Mouse (Mus musculus) T-helper 1 cell (primary cell): ENCODE measurements around the gene Gm28710.

Experiments used
- in situ Hi-C: fragments of 300-600 bp; cut with MboI, MseI; formaldehyde crosslinking; loops from one replicate; pipeline ENCODE4 v1.15.1; 2025; ENCODE audit warnings: high pct_unique_total_duplicates

Gene Gm28710

DNA sequence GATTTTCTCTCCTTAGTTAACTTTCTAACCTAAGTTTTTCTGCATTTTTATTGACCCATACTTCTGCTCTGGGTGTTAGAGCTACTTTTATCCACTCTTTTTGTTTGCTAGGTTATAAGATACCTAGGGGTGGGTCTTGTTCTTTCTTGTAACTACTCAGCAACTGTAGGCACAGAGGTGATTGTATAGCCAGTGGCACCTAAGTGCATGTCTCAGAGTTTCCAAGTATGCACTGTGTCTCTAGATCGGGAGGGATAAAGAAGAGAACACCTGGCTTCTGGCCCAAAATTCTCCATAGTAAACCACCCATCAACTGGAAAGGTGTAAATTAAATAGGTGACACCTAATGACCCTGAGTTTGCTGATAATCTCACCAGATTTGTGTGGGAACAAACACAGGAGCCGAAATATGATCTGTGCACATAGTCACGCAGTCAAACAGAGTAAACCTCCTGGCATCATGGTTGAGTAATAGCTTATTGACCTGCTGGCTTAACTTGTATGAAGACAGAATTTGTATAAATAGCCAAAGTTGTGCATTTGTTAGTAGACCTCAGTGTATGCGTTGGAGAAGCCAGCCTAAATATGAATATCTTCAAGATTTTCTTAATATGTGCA lies at the start of gene Gm28710:
Gene Gm28710, plus strand, starts transcription at position 568 of the 618 bp plus-strand sequence.
- in situ Hi-C loops: no loop called here

DNA sequence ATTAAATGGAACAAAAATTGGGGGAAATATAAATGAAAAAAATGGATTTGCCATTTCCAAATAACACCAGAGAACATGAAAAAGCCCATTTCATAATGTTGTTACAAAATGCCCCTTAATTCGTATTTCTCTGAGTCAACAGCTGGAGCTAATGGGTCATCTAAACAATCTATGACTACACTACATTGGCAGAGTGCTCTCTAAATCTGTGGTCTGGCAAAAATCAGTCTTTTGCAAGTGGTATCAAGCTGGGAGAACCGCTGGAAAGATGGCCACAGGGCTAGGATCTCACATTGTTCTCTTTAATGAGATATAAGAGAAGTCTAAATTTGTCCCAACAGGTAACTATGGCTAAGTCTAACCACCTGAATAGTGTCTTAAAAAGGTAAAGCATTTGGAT lies 14.4 kb upstream of the Gm28710 start:
- in situ Hi-C loops: no loop called here

DNA sequence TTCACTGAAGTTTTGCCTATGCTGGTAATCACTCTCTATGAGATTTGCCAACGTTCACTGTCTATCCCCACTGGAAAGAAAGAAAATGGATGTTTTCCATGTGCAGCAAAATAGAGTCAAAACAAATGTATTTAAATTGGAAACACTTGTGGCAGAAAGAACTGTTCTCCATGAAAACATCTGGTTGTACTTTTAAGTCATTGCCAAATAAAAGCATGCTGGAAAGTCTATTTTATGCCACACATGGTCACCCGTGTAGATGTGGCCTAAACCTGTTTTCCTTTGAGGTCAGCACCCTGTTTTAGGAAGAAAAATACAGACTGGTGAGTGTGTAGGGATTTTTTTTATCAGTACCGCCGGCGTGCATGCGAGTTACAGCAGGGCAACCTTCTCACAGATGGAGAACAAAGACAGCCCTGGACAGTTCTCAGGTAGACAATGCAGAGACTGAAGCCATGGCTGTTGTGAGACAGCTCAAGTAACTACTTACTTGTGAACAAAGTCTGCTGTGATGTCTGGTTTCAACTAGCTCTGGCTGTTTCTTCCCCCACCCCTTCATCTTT lies 12.9 kb upstream of the Gm28710 start:
- in situ Hi-C loops: no loop called here

DNA sequence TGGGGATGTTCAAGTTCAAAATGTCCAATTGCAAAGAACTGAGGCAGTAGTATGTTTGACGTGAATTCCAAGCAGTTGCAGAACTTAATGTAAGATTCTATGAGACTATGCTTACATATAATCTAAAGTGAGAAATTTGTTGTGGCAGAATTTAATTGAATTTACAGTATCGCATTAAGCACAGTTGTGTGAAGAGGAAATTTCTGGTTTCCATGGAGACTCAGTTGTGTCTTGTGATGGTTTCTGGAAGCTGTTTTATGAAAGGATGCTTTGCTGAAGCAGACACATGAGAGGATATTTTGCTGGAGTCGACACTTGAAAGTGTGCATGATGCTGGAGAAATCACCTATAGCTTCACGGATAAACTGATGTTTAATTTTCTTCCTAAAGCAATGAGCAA lies 6.0 kb upstream of the Gm28710 start:
- in situ Hi-C loops: no loop called here

DNA sequence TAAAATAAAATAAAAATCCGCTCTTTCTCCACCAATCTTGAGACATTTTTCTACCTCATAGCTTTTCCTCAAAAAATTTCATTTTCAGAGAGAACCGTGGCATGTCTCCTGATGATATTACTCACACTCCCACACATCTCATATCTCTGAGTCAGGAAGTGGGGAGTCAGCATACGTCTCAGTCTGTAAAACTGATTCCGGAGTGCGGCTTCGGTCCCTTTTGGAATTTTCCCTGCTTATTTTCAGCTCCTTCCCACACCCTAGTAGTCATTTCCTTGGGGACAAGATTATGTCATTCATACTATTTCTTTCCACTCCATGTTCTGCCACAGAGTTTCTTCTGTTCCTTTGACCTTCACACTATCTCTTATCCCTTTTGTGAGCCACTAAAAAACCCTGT lies 3.4 kb downstream of the Gm28710 start:
- in situ Hi-C loops: no loop called here

DNA sequence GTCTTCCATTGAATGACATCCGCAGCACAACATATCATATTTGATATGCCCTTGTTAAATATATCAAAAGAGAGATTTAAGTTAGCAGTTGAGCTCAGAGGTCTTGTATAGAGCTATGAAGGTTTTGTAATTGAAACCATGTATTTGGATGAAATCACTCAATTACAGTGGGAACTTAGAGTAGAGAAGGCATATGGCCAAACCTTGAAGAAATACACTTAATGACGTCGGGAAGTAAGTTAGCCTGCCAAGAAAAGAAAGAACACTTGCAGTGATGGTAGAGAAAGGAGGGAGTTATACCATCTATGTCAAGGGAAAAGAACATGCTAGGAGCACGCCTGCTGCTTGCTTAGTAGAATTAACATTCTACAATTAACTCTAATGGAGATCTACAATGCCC lies 11.1 kb downstream of the Gm28710 start:
- in situ Hi-C loops: no loop called here

DNA sequence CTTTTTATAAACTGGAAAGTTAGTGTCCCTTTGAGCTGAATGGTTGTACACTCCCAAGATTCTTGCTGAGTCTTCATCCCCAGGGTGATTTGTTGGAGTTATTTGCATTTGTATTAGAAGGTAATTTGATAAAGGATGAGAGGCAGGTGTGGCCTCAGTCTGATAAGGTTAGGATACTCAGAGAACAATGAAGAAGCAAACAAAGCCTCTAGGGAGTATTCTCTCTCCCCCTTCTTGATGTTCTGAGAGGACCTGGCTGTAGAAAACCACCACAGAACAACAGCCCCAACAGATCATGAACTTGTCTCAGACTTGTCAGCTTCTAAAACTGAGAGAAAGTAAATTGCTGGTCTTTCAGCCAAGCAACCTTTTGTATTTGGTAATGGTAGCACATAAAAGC lies 47.4 kb downstream of the Gm28710 start:
- in situ Hi-C loops: no loop called here

DNA sequence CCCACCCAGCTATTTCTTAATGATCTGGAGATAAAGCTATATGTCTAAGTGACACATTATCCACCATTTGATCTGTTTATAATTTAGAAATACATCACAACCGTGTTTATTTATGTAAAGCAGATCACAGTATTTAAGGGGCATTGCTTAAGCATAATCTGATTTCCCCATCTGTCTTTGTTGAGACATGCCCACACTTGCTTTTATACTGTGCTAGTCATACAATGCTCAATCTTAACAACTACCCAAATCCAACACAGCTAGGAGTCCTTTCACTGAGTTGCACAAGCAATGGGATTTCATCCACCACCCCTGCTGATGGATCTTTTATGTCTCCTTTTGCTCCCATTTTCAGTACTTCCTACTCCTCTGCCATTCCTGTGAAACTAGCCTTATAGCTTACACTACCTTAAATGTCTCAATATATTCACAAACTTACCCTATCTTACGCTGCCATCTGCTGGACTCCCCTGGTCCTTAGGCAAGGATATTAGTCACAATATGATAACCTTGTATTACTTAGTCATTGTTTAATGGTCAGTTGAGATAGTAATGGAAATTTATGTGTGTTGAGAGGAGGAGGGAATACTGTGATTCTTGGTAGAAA lies 77.8 kb downstream of the Gm28710 start:
- in situ Hi-C loops: loop anchor here (10.0 kb wide), 1 partner anchor 565 kb away; no protein-coding TSS in a partner anchor

DNA sequence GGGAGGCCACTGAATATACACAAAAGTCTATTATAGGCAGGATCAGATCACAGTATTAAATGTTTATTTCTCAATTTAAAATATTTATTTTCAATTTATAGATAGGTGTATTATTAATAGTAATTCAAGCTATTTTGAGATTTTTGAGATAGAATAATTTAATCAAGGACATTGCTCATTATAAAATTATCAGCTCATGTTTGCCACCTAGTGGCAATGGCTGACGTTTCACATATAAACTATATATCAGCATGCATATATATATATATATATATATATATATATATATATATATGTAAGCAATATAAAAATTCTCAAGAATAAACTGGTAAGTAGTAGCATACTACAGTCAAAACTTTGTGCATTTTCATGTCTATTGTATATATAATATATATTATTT lies 102.6 kb downstream of the Gm28710 start:
- in situ Hi-C loops: loop anchor here (10.0 kb wide), 1 partner anchor 979 kb away; no protein-coding TSS in a partner anchor

DNA sequence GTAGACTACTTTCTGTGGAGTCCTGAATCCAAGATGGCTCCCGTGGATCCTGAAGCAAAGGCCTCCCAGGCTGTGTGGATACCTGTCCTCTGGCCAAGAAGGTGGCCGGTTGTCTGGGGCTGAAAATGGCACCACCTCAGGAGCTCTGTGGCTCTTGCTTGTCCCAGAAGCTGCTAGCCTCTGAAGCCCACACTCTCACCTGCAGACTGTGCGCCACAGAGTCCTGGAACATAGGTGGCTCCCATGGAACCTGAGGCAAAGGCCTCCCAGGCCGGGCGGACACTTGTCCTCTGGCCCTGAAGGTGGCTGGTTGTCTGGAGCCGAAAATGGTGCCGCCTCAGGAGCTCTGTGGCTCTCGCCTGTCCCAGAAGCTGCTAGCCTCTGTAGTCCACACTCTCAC lies 128.2 kb downstream of the Gm28710 start:
- in situ Hi-C loops: no loop called here

DNA sequence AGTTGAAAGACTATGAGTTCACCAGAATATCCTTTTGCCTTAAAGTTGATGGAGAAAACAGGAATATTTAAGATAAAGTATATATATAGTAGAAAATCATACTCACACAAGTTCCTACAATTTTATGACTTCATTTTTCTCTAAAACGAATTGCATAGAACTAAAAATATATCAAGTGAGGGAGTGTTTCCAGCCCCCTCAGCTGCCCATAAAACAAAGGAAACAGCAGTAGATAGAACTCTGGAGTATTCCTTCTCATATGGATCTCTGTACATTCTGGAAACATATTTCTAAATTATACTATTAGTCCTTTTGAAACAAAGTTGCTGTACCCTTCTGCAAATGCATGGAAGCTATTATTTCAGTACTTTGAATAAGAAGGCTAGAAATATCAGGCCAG lies 130.9 kb downstream of the Gm28710 start:
- in situ Hi-C loops: no loop called here
